Mouse (Mus musculus) neural tube, embryonic 13.5 days (tissue): ENCODE results near the gene Slc5a10. TPM values are rescaled to one million over a fixed set of nuclear protein-coding genes. Genes with fewer than 3 reads are reported as not detected.

Experiments
- ATAC-seq: fragments of 200-750 bp; cut with Nextera tagmentation; 2 replicates; pipeline ENCODE4 v1.8.0; 2017; ENCODE audit warnings: low read depth, mild to moderate bottlenecking, moderate TSS enrichment, moderate library complexity
- H3K27ac ChIP-seq: fragments of 300-500 bp; sonication (generic); replicated peaks from 2 replicates; pipeline ENCODE4 v1.5.1; 2015; ENCODE audit warnings: moderate library complexity, mild to moderate bottlenecking, inconsistent platforms
- H3K27me3 ChIP-seq: fragments of 300-500 bp; sonication (generic); 2 replicates; pipeline ENCODE4 v1.6.1; 2015; ENCODE audit warnings: mild to moderate bottlenecking, inconsistent platforms
- H3K36me3 ChIP-seq: fragments of 300-500 bp; sonication (generic); 2 replicates; pipeline ENCODE4 v1.6.1; 2015; ENCODE audit warnings: mild to moderate bottlenecking, inconsistent platforms
- H3K4me1 ChIP-seq: fragments of 300-500 bp; sonication (generic); replicated peaks from 2 replicates; pipeline ENCODE4 v1.6.1; 2015; ENCODE audit warnings: inconsistent platforms
- H3K4me2 ChIP-seq: fragments of 300-500 bp; sonication (generic); 2 replicates; pipeline ENCODE4 v1.6.1; 2015; ENCODE audit warnings: inconsistent platforms, mild to moderate bottlenecking, moderate library complexity
- H3K4me3 ChIP-seq: fragments of 300-500 bp; sonication (generic); 2 replicates; pipeline ENCODE4 v1.5.1; 2015; ENCODE audit warnings: mild to moderate bottlenecking, inconsistent platforms
- H3K9ac ChIP-seq: fragments of 300-500 bp; sonication (generic); 2 replicates; pipeline ENCODE4 v1.6.1; 2015; ENCODE audit warnings: moderate library complexity, mild to moderate bottlenecking, inconsistent platforms
- H3K9me3 ChIP-seq: fragments of 300-500 bp; sonication (generic); 2 replicates; pipeline ENCODE4 v1.6.1; 2016; ENCODE audit warnings: inconsistent platforms
- WGBS: fragments of 180-500 bp; shearing (Covaris S2); methylation state at CpG from one replicate; pipeline ENCODE4 v1.1.7; 2015; 5-methylcytosine and 5-hydroxymethylcytosine counted together
- polyA plus RNA-seq: library from polyadenylated mRNA; unstranded; fragments of >200 nt; fragmentation: Nextera tagmentation; extraction: Ambion mirVana; gene quantifications from 2 replicates; pipeline ENCODE4 v1.2.1, GENCODE M21; 2015

Slc5a10 gene
- polyA plus RNA-seq, 1 experiment from 2014 or later: not detected

GRCm38 (mm10) chr11:61676216-61676854 is 44.3 kb downstream of the Slc5a10 start:
- Histone ChIP-seq H3K9me3 (no peaks in the 10 kb centered on the region), H3K27me3 (no peaks in the 10 kb centered on the region), H3K27ac (no peak overlapping the region), H3K4me2 (no peak overlapping the region), H3K36me3 (no peaks in the 10 kb centered on the region), H3K9ac (no peak overlapping the region), H3K4me3 (no peak overlapping the region), H3K4me1 (peaks cover 11% of the 10 kb centered on the region)
- 70% methylated on average over 7 of the region's 7 CpGs for WGBS
- no peak for ATAC-seq

GRCm38 (mm10) chr11:61675332-61675731 is 45.3 kb downstream of the Slc5a10 start:
- no peaks in the 10 kb centered on the region for H3K9me3 ChIP-seq
- 59% methylated on average over 2 of the region's 2 CpGs for WGBS
- no peaks in the 10 kb centered on the region for H3K27me3 ChIP-seq
- H3K4me1 ChIP-seq: peaks cover 11% of the 10 kb centered on the region
- no peak overlapping the region for H3K9ac ChIP-seq
- H3K27ac ChIP-seq: no peak overlapping the region
- H3K4me3 ChIP-seq: no peak overlapping the region
- no peak overlapping the region for H3K4me2 ChIP-seq
- no peaks in the 10 kb centered on the region for H3K36me3 ChIP-seq
- ATAC-seq: no peak

- Histone ChIP-seq H3K36me3 (no peaks in the 10 kb centered on the region), H3K27me3 (no peaks in the 10 kb centered on the region), H3K9ac (0 out of 2 replicates have a peak overlapping the region, but pooled peaks have one; percentile 31), H3K4me2 (peak overlapping the region; percentile 24; the same call in 1 of the 2 replicates), H3K4me3 (no peak overlapping the region), H3K4me1 (peaks cover 11% of the 10 kb centered on the region), H3K27ac (no peak overlapping the region), H3K9me3 (no peaks in the 10 kb centered on the region)
- 3% methylated on average over 8 of the region's 8 CpGs for WGBS
- peak; percentile 66 for ATAC-seq
Observed at GRCm38 (mm10) chr11:61674839-61675159, 45.8 kb downstream of the Slc5a10 start.

- Histone ChIP-seq H3K4me3 (no peak overlapping the region), H3K27me3 (no peaks in the 10 kb centered on the region), H3K4me2 (peak overlapping the region; percentile 24; the same call in 1 of the 2 replicates), H3K27ac (no peak overlapping the region), H3K4me1 (peaks cover 11% of the 10 kb centered on the region), H3K9me3 (no peaks in the 10 kb centered on the region), H3K36me3 (no peaks in the 10 kb centered on the region), H3K9ac (0 out of 2 replicates have a peak overlapping the region, but pooled peaks have one; percentile 31)
- 17% methylated on average over 19 of the region's 19 CpGs for WGBS
- ATAC-seq: peak; percentile 64
Observed at GRCm38 (mm10) chr11:61674151-61674838, 46.3 kb downstream of the Slc5a10 start.

- Histone ChIP-seq H3K27ac (no peak overlapping the region), H3K9me3 (no peaks in the 10 kb centered on the region), H3K27me3 (no peaks in the 10 kb centered on the region), H3K4me2 (no peak overlapping the region), H3K36me3 (no peaks in the 10 kb centered on the region), H3K4me1 (peaks cover 11% of the 10 kb centered on the region), H3K4me3 (no peak overlapping the region), H3K9ac (no peak overlapping the region)
- 28% methylated on average over 8 of the region's 8 CpGs for WGBS
- ATAC-seq: no peak
Observed at GRCm38 (mm10) chr11:61673686-61674085, 46.9 kb downstream of the Slc5a10 start.

- Histone ChIP-seq H3K36me3 (no peaks in the 10 kb centered on the region), H3K4me3 (no peak overlapping the region), H3K9ac (no peak overlapping the region), H3K4me1 (peaks cover 11% of the 10 kb centered on the region), H3K9me3 (no peaks in the 10 kb centered on the region), H3K4me2 (no peak overlapping the region), H3K27me3 (no peaks in the 10 kb centered on the region), H3K27ac (no peak overlapping the region)
- WGBS: 67% methylated on average over 19 of the region's 19 CpGs
- ATAC-seq: no peak
Observed at GRCm38 (mm10) chr11:61671781-61672383, 48.7 kb downstream of the Slc5a10 start.

- no peak for ATAC-seq
- H3K9me3 ChIP-seq: no peaks in the 10 kb centered on the region
- no peak overlapping the region for H3K27ac ChIP-seq
- no peak overlapping the region for H3K4me2 ChIP-seq
- no peaks in the 10 kb centered on the region for H3K36me3 ChIP-seq
- peaks cover 7% of the 10 kb centered on the region for H3K4me1 ChIP-seq
- H3K9ac ChIP-seq: no peak overlapping the region
- H3K4me3 ChIP-seq: no peak overlapping the region
- WGBS: 78% methylated on average over 14 of the region's 14 CpGs
- no peaks in the 10 kb centered on the region for H3K27me3 ChIP-seq
Observed at GRCm38 (mm10) chr11:61669492-61670490, 50.8 kb downstream of the Slc5a10 start.

GRCm38 (mm10) chr11:61667782-61668181 is 52.8 kb downstream of the Slc5a10 start:
- no peak overlapping the region for H3K4me2 ChIP-seq
- H3K9me3 ChIP-seq: no peaks in the 10 kb centered on the region
- H3K27ac ChIP-seq: no peak overlapping the region
- no peaks in the 10 kb centered on the region for H3K36me3 ChIP-seq
- no peaks in the 10 kb centered on the region for H3K27me3 ChIP-seq
- no peaks in the 10 kb centered on the region for H3K4me1 ChIP-seq
- H3K4me3 ChIP-seq: no peak overlapping the region
- ATAC-seq: no peak
- no peak overlapping the region for H3K9ac ChIP-seq
- 81% methylated on average over 5 of the region's 5 CpGs for WGBS

- ATAC-seq: no peak
- no peaks in the 10 kb centered on the region for H3K36me3 ChIP-seq
- no peak overlapping the region for H3K4me2 ChIP-seq
- H3K4me3 ChIP-seq: no peak overlapping the region
- no peaks in the 10 kb centered on the region for H3K9me3 ChIP-seq
- no peaks in the 10 kb centered on the region for H3K27me3 ChIP-seq
- no peak overlapping the region for H3K9ac ChIP-seq
- no peak overlapping the region for H3K27ac ChIP-seq
- H3K4me1 ChIP-seq: no peaks in the 10 kb centered on the region
- 80% methylated on average over 5 of the region's 5 CpGs for WGBS
Observed at GRCm38 (mm10) chr11:61667248-61667647, 53.4 kb downstream of the Slc5a10 start.

- no peaks in the 10 kb centered on the region for H3K4me1 ChIP-seq
- no peaks in the 10 kb centered on the region for H3K27me3 ChIP-seq
- no peak overlapping the region for H3K9ac ChIP-seq
- 45% methylated on average over 7 of the region's 7 CpGs for WGBS
- no peaks in the 10 kb centered on the region for H3K36me3 ChIP-seq
- no peak overlapping the region for H3K4me3 ChIP-seq
- ATAC-seq: no peak
- no peaks in the 10 kb centered on the region for H3K9me3 ChIP-seq
- H3K4me2 ChIP-seq: no peak overlapping the region
- no peak overlapping the region for H3K27ac ChIP-seq
Observed at GRCm38 (mm10) chr11:61665991-61666799, 54.4 kb downstream of the Slc5a10 start.

GRCm38 (mm10) chr11:61665401-61665800 is 55.2 kb downstream of the Slc5a10 start:
- no peak for ATAC-seq
- no peaks in the 10 kb centered on the region for H3K4me1 ChIP-seq
- no peak overlapping the region for H3K4me3 ChIP-seq
- no peak overlapping the region for H3K27ac ChIP-seq
- no peak overlapping the region for H3K4me2 ChIP-seq
- 89% methylated on average over 4 of the region's 4 CpGs for WGBS
- no peaks in the 10 kb centered on the region for H3K36me3 ChIP-seq
- H3K27me3 ChIP-seq: no peaks in the 10 kb centered on the region
- H3K9ac ChIP-seq: no peak overlapping the region
- no peaks in the 10 kb centered on the region for H3K9me3 ChIP-seq
